Mouse (Mus musculus): ENCODE data around the gene B3galt4. TPM values are rescaled to one million over a fixed set of nuclear protein-coding genes. Genes with fewer than 3 reads are reported as not detected.
"Not testable (repeated sequence)": the region's sequence is repeated elsewhere in the genome, so short reads cannot be mapped to it uniquely, and the experiment has no call there.

Gene B3galt4
- polyA plus RNA-seq, 1 experiment from 2014 or later, result 6.5 TPM

- H3K4me3 ChIP-seq, result peak overlapping the region; percentile 5; the same call in 1 of the 2 replicates
- H3K9me3 ChIP-seq, result no peaks in the 10 kb centered on the region
- no peak overlapping the region for H3K27ac ChIP-seq
- peaks cover 52% of the 10 kb centered on the region for H3K36me3 ChIP-seq
- WGBS, result 89% methylated on average over 28 of the region's 28 CpGs
- no peak for DNase-seq (ENCODE audit: low spot score)
- peaks cover 58% of the 10 kb centered on the region for H3K4me1 ChIP-seq (replicated peaks)
- no peaks in the 10 kb centered on the region for H3K27me3 ChIP-seq (ENCODE audit: insufficient read depth, poor library complexity, severe bottlenecking)
Measured at GRCm38 (mm10) chr17:33911813-33912414, 39.4 kb downstream of the B3galt4 start.

GRCm38 (mm10) chr17:33911052-33911812 lies 40.1 kb downstream of the B3galt4 start:
- Histone ChIP-seq H3K36me3 (peaks cover 50% of the 10 kb centered on the region), H3K4me1 (replicated peaks) (peaks cover 51% of the 10 kb centered on the region), H3K4me3 (peak overlapping the region; percentile 7; the same call in 1 of the 2 replicates), H3K27ac (no peak overlapping the region), H3K27me3 (ENCODE audit: insufficient read depth, poor library complexity, severe bottlenecking) (no peaks in the 10 kb centered on the region), H3K9me3 (no peaks in the 10 kb centered on the region)
- no peak for DNase-seq (ENCODE audit: low spot score)
- 94% methylated on average over 31 of the region's 31 CpGs for WGBS

GRCm38 (mm10) chr17:33910346-33911051 lies 40.8 kb downstream of the B3galt4 start:
- Histone ChIP-seq H3K4me1 (replicated peaks) (peaks cover 47% of the 10 kb centered on the region), H3K36me3 (peaks cover 50% of the 10 kb centered on the region), H3K4me3 (peak overlapping the region; percentile 95), H3K27me3 (ENCODE audit: insufficient read depth, poor library complexity, severe bottlenecking) (no peaks in the 10 kb centered on the region), H3K9me3 (no peaks in the 10 kb centered on the region), H3K27ac (peak overlapping the region; percentile 92; the same call in 1 of the 2 replicates)
- WGBS, result 55% methylated on average over 11 of the region's 11 CpGs
- no peak for DNase-seq (ENCODE audit: low spot score)

- Histone ChIP-seq H3K4me1 (replicated peaks) (peaks cover 41% of the 10 kb centered on the region), H3K27me3 (ENCODE audit: insufficient read depth, poor library complexity, severe bottlenecking) (no peaks in the 10 kb centered on the region), H3K9me3 (no peaks in the 10 kb centered on the region), H3K36me3 (peaks cover 46% of the 10 kb centered on the region), H3K4me3 (peak overlapping the region; percentile 95), H3K27ac (peak overlapping the region; percentile 92)
- no peak for DNase-seq (ENCODE audit: low spot score)
- WGBS, result under 1% methylated on average over 14 of the region's 14 CpGs
Measured at GRCm38 (mm10) chr17:33909869-33910250, 41.4 kb downstream of the B3galt4 start.

- WGBS, result under 1% methylated on average over 68 of the region's 68 CpGs
- Histone ChIP-seq H3K4me3 (peak within 1 kb of the TSS; percentile 95), H3K4me1 (replicated peaks) (peaks cover 40% of the 10 kb centered on the region), H3K27me3 (ENCODE audit: insufficient read depth, poor library complexity, severe bottlenecking) (no peaks in the 10 kb centered on the region), H3K9me3 (no peaks in the 10 kb centered on the region), H3K36me3 (peaks cover 40% of the 10 kb centered on the region), H3K27ac (peak within 1 kb of the TSS; percentile 92)
- DNase-seq (ENCODE audit: low spot score), result peak; percentile 99
Measured at GRCm38 (mm10) chr17:33909077-33909868, 42.0 kb downstream of the B3galt4 start, which contains the start of gene Daxx. TSS of gene Daxx (plus strand) at chr17:33909414.

GRCm38 (mm10) chr17:33908331-33909076 lies 42.8 kb downstream of the B3galt4 start:
- Histone ChIP-seq H3K9me3 (no peaks in the 10 kb centered on the region), H3K4me1 (replicated peaks) (peaks cover 39% of the 10 kb centered on the region), H3K27me3 (ENCODE audit: insufficient read depth, poor library complexity, severe bottlenecking) (no peaks in the 10 kb centered on the region), H3K4me3 (peak overlapping the region; percentile 95), H3K36me3 (peaks cover 32% of the 10 kb centered on the region), H3K27ac (peak overlapping the region; percentile 92)
- peak; percentile 50 for DNase-seq (ENCODE audit: low spot score)
- WGBS, result under 1% methylated on average over 44 of the region's 44 CpGs

GRCm38 (mm10) chr17:33904835-33905234 lies 46.5 kb downstream of the B3galt4 start, which contains the start of gene Platr17:
TSS of gene Platr17 (plus strand) at chr17:33905135.
- H3K4me3 ChIP-seq; H3K9me3 ChIP-seq; H3K27ac ChIP-seq; H3K36me3 ChIP-seq; DNase-seq (ENCODE audit: low spot score); H3K27me3 ChIP-seq (ENCODE audit: insufficient read depth, poor library complexity, severe bottlenecking): not testable (repeated sequence)
- H3K4me1 ChIP-seq (replicated peaks), result peaks cover 23% of the 10 kb centered on the region
- 18% methylated on average over 3 of the region's 4 CpGs for WGBS

GRCm38 (mm10) chr17:33903911-33904651 lies 47.2 kb downstream of the B3galt4 start:
- DNase-seq (ENCODE audit: low spot score); H3K4me3 ChIP-seq; H3K27ac ChIP-seq; H3K27me3 ChIP-seq (ENCODE audit: insufficient read depth, poor library complexity, severe bottlenecking); H3K36me3 ChIP-seq; H3K9me3 ChIP-seq: not testable (repeated sequence)
- WGBS, result 78% methylated on average over 6 of the region's 6 CpGs
- H3K4me1 ChIP-seq (replicated peaks), result peaks cover 20% of the 10 kb centered on the region

GRCm38 (mm10) chr17:33902491-33902890 lies 48.8 kb downstream of the B3galt4 start:
- no peaks in the 10 kb centered on the region for H3K27me3 ChIP-seq (ENCODE audit: insufficient read depth, poor library complexity, severe bottlenecking)
- no peak for DNase-seq (ENCODE audit: low spot score)
- H3K27ac ChIP-seq, result no peak overlapping the region
- no peaks in the 10 kb centered on the region for H3K9me3 ChIP-seq
- no peak overlapping the region for H3K4me3 ChIP-seq
- WGBS, result 86% methylated on average over 7 of the region's 7 CpGs
- H3K4me1 ChIP-seq (replicated peaks), result peaks cover 6% of the 10 kb centered on the region
- H3K36me3 ChIP-seq, result no peaks in the 10 kb centered on the region

- no peaks in the 10 kb centered on the region for H3K27me3 ChIP-seq (ENCODE audit: insufficient read depth, poor library complexity, severe bottlenecking)
- H3K27ac ChIP-seq, result no peak overlapping the region
- WGBS, result 83% methylated on average over 4 of the region's 4 CpGs
- H3K36me3 ChIP-seq, result no peaks in the 10 kb centered on the region
- H3K9me3 ChIP-seq, result no peaks in the 10 kb centered on the region
- DNase-seq (ENCODE audit: low spot score), result no peak
- no peak overlapping the region for H3K4me3 ChIP-seq
- H3K4me1 ChIP-seq (replicated peaks), result peaks cover 6% of the 10 kb centered on the region
Measured at GRCm38 (mm10) chr17:33902079-33902478, 49.2 kb downstream of the B3galt4 start.

GRCm38 (mm10) chr17:33901653-33902052 lies 49.6 kb downstream of the B3galt4 start:
- no peaks in the 10 kb centered on the region for H3K36me3 ChIP-seq
- H3K27me3 ChIP-seq (ENCODE audit: insufficient read depth, poor library complexity, severe bottlenecking), result no peaks in the 10 kb centered on the region
- H3K4me1 ChIP-seq (replicated peaks), result peaks cover 6% of the 10 kb centered on the region
- H3K9me3 ChIP-seq, result no peaks in the 10 kb centered on the region
- no peak overlapping the region for H3K4me3 ChIP-seq
- no peak for DNase-seq (ENCODE audit: low spot score)
- WGBS, result 65% methylated on average over 4 of the region's 4 CpGs
- H3K27ac ChIP-seq, result no peak overlapping the region

Data from hindbrain, embryonic 10.5 days (tissue).